Mouse (Mus musculus): ENCODE measurements at regions not wholly inside any gene's neighbourhood (a gene's known extent, or its start where the extent isn't known, plus 50 kb on each side); places are given as distances from the start of the nearest gene placed in this dataset.

GRCm38 (mm10) chr14:72942571-72942970, 106.3 kb downstream of the Cysltr2 start:
- no peak for DNase-seq (ENCODE audit: low spot score in 2 of 2)

- DNase-seq (ENCODE audit: low spot score in 2 of 2), result no peak
Measured at GRCm38 (mm10) chr14:72939067-72939393, 109.9 kb downstream of the Cysltr2 start.

DNA sequence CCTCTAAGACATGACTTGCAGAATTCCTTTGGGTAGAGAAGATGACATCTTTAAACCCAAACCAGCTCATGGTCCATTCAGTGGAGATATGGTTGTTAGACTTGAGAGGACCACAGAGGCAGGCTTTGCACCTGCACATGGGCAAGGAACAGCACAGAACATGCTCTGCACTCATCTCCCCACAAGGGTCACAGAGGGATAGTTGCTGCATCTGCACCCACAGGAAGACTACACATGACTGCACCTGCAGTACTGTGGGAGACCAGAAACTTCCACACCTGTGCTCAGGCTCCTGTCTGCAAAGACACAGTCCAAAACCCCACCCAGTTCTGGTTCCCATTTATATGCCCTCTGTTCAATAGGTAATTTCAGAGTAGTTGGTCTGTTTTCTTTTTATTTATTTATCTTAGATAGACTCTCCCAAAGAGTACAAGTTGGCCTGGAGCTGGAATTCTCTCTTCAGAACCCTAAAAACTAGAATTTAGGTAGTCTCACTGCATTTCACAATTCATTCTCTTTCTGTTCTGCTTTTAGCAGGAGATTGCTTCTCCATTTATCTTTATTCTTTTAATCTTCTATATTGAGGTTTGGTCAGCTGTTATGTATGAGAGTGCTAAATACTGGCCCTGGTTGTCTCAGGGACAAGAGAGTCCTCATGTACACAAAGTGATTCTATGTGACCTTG, 110.4 kb downstream of the Cysltr2 start:
- DNase-seq (ENCODE audit: low spot score in 2 of 2), result peak; percentile 15 to 26

DNA sequence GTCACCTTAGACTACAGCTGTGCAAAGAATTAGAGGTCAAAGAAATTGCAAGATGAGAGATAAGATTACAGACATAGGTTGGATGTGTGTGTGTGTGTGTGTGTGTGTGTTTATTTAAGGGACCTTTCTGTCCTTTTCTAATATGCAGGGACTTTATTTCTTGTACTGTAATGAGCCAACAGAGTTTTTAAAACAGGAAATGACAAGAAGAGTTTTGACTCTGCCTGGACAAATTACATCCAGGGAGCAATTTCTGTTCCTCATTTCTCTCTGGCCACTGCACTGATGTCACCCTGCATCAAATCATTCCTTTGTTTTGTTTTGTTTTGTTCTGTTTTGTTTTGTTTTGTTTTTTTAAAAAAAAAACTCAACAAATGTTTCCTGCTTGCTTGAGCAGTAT, 115.3 kb downstream of the Cysltr2 start:
- no peak for DNase-seq (ENCODE audit: low spot score in 2 of 2)

- DNase-seq (ENCODE audit: low spot score in 2 of 2), result no peak
Measured at GRCm38 (mm10) chr14:72932296-72932695, 116.6 kb downstream of the Cysltr2 start.

DNA sequence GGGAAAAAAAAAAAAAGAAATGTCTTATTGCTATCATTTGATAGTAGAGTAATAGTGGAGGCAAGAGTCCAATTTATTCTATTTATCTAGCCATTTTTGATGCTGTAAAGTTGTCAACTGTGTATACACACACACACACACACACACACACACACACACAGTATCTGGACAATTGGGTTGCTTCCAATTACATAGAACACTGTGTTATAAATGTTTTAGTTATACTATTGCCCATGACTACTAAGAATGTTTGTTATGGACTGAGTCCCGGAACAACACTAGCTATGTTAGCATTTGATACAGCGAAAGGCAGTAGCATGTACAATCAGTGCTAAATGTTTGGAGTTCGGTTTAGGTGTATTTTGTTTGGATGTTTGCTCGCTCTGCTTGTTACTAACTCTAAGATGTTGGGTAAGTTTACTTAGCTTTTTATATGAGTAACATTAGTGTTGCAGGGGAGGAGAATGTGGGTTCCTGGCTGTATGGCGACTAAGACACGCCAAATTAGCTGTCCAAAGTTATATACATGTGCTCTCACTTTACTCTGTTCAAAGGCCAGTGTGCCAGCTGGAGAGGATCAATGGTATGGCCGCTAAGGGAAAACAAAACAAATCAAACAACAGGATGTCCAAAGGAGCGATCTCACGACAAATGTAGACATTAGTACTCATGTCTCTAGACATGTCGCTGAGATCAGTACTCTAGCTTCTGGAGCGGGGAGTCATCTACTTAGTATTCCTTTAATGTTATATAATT, 147.6 kb downstream of the Cysltr2 start:
- DNase-seq (ENCODE audit: low spot score in 2 of 2), result no peak

- no peak for DNase-seq (ENCODE audit: low spot score in 2 of 2)
Measured at GRCm38 (mm10) chr14:72899630-72900029, 149.3 kb downstream of the Cysltr2 start.

GRCm38 (mm10) chr14:72892316-72892715, 156.6 kb downstream of the Cysltr2 start:
- DNase-seq (ENCODE audit: low spot score in 2 of 2), result no peak

DNA sequence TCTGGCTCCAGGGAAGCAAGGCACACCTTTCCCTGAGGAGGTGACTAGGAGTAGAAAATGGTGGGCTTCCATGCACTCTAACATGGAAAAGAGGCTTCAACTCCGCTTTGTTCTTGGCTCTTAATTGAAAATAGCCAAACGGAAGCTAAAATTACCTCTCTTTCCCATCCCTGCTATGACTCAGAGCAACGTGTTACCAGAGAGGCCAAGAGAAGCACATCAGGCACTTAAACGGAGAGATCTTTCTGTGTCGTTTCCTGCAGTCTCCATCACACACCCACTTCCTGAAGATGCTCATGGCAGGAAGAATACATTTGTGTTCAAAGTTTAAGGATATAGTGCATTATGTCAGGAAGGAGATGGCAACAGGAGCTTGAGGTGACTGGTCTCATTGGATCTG, 159.3 kb downstream of the Cysltr2 start:
- DNase-seq (ENCODE audit: low spot score in 2 of 2), result no peak

GRCm38 (mm10) chr14:72887470-72888071, 161.3 kb downstream of the Cysltr2 start:
- DNase-seq (ENCODE audit: low spot score in 2 of 2), result peak in 1 of 2 experiments; percentile 7

GRCm38 (mm10) chr14:72886935-72887369, 162.0 kb downstream of the Cysltr2 start:
- DNase-seq (ENCODE audit: low spot score in 2 of 2), result no peak

- DNase-seq (ENCODE audit: low spot score in 2 of 2), result no peak
Measured at GRCm38 (mm10) chr14:72885824-72886223, 163.1 kb downstream of the Cysltr2 start.

- DNase-seq (ENCODE audit: low spot score in 2 of 2), result no peak
Measured at GRCm38 (mm10) chr14:72884561-72884960, 164.4 kb downstream of the Cysltr2 start.

GRCm38 (mm10) chr14:72877132-72877531, 167.3 kb upstream of the Fndc3a start:
- no peak for DNase-seq (ENCODE audit: low spot score in 2 of 2)

DNA sequence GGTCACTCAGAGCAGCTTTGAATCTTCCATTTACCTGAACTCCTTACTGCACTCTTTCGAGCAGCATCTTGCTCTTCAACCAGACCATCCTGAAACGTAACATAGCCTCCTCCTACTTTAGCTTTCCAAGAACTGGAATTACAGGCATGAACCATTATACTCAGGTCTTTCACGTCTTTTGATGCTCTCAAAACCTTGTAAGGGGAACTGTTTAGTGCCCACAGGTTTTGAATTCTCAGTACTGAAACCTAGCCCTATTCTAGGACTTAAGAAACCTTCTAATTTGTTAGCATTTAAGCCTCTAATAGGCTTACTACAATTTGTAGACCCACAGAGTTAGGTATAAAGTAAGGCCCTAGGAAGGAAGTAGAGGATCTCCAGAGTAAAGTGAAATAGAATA, 163.7 kb upstream of the Fndc3a start:
- no peak for DNase-seq (ENCODE audit: low spot score in 2 of 2)

DNA sequence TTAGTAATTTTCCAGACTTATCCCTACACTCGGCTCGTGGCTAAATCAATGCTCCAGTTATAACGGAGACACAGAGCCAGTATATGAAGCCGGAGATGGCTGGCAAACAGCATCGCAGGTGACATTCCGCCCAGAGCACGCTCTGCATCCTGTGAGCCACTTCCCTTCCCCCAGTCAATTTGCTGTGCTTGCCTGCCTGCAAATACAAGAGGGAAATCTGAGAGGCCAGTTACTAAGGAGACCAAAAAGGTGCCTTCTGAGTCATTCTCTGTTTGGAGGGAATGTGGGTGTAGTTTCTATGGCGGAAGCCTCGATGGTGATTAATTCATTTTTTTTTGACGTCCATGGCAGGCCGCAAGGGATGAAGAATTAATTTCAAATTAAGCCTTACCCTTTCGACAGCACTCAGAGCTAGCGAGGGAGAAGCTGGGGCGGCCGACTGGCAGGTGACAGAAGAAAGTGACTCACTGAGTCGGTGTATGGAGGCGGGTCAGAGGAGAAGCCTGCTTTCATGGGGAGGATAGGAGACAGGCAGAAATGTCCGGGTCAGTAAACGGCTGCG, 159.5 kb upstream of the Fndc3a start:
- DNase-seq (ENCODE audit: low spot score in 2 of 2), result no peak

- DNase-seq (ENCODE audit: low spot score in 2 of 2), result no peak
Measured at GRCm38 (mm10) chr14:72866896-72867295, 157.1 kb upstream of the Fndc3a start.

GRCm38 (mm10) chr14:72865531-72865930, 155.7 kb upstream of the Fndc3a start:
- DNase-seq (ENCODE audit: low spot score in 2 of 2), result no peak

DNA sequence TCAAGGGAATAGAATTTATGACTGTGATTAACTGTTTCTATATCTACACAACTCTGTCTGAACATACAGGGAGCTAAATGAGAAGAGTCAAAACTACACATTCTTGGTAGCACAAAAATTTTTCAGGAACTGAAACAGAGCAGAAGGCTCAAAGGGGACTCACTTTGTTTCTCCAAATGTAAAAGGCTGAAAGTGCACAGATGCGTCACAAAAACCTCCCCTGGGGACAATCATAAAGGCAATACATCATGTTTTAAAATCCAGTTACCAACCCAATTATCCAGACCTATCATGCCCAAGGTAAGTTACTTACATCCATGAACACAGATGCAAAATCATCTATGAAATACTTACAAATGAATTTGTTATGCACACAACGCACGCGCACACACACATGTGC, 155.0 kb upstream of the Fndc3a start:
- DNase-seq (ENCODE audit: low spot score in 2 of 2), result peak; percentile 61 to 74

- DNase-seq (ENCODE audit: low spot score in 2 of 2), result peak in 1 of 2 experiments; percentile 1
Measured at GRCm38 (mm10) chr14:72864130-72864529, 154.3 kb upstream of the Fndc3a start.

DNA sequence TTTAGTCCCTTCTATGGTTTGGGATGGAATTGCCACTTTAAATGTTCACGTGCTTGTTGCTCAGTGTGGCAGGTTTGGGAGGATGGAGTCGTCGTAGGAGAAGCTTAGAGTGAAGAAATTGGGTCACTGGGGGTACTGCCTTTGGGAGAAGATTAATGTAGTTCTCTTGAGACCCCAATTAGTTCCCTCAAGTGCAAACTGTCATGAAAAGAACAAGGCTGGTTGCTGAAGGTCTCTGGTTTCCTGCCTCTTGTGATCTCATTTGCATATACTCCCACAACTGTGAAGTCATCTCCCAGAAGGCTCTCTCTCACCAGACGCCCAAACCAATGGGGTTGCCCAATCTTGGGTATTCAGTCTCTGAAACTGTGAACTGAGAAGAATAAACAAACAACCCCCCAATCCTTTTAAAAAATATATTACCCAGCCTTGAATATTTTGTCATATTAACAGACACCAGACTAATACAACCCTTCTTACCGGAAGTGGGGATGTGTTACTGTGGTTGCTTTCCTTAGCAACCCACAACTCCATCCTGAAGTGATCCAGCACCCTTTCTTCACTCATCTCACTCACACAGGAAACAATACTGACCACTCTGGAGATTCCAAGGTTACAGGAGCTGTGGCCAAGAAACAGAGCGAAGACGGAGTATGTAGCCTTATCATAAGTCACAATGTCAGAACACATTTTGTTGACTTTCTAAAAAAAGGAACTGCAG, 153.2 kb upstream of the Fndc3a start:
- DNase-seq (ENCODE audit: low spot score in 2 of 2), result peak; percentile 56 to 67

- DNase-seq (ENCODE audit: low spot score in 2 of 2), result no peak
Measured at GRCm38 (mm10) chr14:72854226-72854625, 144.4 kb upstream of the Fndc3a start.
